Mouse (Mus musculus) G1E (cell line): ENCODE measurements around the gene Pim2. TPM values are rescaled to one million over a fixed set of nuclear protein-coding genes. Genes with fewer than 3 reads are reported as not detected.

Source experiments
- ATAC-seq: 2 replicates; pipeline ENCODE4 v1.8.0; 2016; ENCODE audit warnings: mild to moderate bottlenecking; ENCODE audit not compliant: insufficient number of reproducible peaks, poor library complexity, low FRiP score, severe bottlenecking; ENCODE audit errors: extremely low read depth
- DNase-seq: peaks from one replicate; pipeline ENCODE4 v3.0.0; 2012; ENCODE audit warnings: low spot score
- H3K27me3 ChIP-seq: 2 replicates; pipeline ENCODE4 v1.6.1; 2012; ENCODE audit warnings: mild to moderate bottlenecking, low read length, inconsistent platforms; ENCODE audit not compliant: insufficient read depth
- H3K36me3 ChIP-seq: replicated peaks from 2 replicates; pipeline ENCODE3; 2012; ENCODE audit warnings: mild to moderate bottlenecking, inconsistent platforms
- H3K4me1 ChIP-seq: 2 replicates; pipeline ENCODE4 v1.6.1; 2012; ENCODE audit warnings: low read depth, low read length, inconsistent platforms, mixed read lengths; ENCODE audit not compliant: insufficient read depth
- H3K4me3 ChIP-seq: 2 replicates; pipeline ENCODE4 v1.5.1; 2012; ENCODE audit warnings: low read depth, mild to moderate bottlenecking, inconsistent platforms, low read length, moderate library complexity, mixed read lengths
- H3K9me3 ChIP-seq: replicated peaks from 2 replicates; pipeline ENCODE4 v1.6.1; 2012; ENCODE audit warnings: inconsistent platforms
- CTCF ChIP-seq: IDR thresholded peaks from 2 replicates; pipeline ENCODE4 v1.5.1; 2012; ENCODE audit warnings: low read depth, low read length, inconsistent platforms, mixed read lengths
- GATA1 ChIP-seq: IDR thresholded peaks from 2 replicates; pipeline ENCODE4 v1.6.1; 2012; ENCODE audit warnings: borderline replicate concordance, low read length, inconsistent platforms, mixed read lengths
- GATA2 ChIP-seq: IDR thresholded peaks from 2 replicates; pipeline ENCODE4 v1.6.1; 2012; ENCODE audit warnings: low read depth, low read length, inconsistent platforms, borderline replicate concordance
- POLR2AphosphoS5 ChIP-seq: IDR thresholded peaks from 2 replicates; pipeline ENCODE4 v1.6.1; 2012; ENCODE audit warnings: low read depth, low read length, inconsistent platforms; ENCODE audit not compliant: insufficient replicate concordance
- TAL1 ChIP-seq: conservative IDR thresholded peaks from 2 replicates; pipeline ENCODE4 v1.6.1; 2012; ENCODE audit warnings: low read depth, low read length, inconsistent platforms, mixed read lengths
- polyA plus RNA-seq: library from polyadenylated mRNA; stranded (reverse); fragments of >175 nt; gene quantifications from 2 replicates; pipeline ENCODE4 v1.2.3, GENCODE M21; 2012
- total RNA-seq, 2 experiments: library from RNA; stranded (forward) in 1 of 2; stranded (reverse) in 1 of 2; fragments of 200-1000 nt in 1 of 2; fragments of >200 nt in 1 of 2; fragmentation: Nextera tagmentation in 1 of 2; gene quantifications; 2 replicates each; pipeline ENCODE4 v1.2.3; 2014 to 2017

The Pim2 gene
- total and polyA plus RNA-seq, 3 experiments = 1.8 to 23.1 (median 12.8) TPM

DNA sequence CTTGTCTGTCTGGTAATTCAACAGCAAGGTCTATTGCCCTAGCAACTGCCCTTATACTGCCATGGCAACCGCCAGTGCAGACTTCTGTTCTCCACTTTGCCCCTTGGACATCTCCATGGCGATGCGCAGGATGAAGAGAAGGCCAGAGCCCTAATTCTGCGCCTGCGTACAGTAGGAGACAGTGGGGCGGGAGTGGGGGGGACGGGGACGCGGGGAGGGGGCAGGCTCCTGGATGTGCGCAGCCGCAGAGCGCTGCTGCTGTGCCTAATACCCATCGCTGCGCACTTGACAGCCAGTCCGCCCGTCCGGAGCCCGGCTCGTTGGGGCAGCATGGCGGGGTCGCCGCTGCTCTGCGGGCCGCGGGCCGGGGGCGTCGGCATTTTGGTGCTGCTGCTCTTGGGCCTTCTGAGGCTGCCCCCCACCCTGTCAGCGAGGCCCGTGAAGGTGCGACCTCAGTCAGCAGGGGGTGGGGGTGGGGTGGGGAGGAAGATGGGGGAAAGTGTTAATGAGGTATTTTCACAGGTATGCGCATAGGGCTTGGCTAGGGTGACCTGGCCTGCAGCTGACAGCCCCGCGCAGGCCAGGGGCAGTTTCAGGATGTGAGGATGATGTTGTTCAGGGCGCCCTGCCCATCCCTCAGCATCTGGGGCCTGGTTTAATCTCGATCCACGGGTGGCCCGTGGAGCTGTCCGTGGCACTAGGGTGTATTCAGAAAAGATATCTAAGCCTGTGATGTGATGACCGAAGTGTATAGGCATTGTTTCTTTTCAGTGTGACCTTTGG, 41.7 kb downstream of the Pim2 start, which contains the start of gene Pcsk1n:
TSS of gene Pcsk1n (plus strand) at position 222 of the 783 bp plus-strand sequence.
- TF ChIP-seq TAL1 = no peak
- no peak for TF ChIP-seq CTCF
- TF ChIP-seq POLR2AphosphoS5 = no peak
- no peak for TF ChIP-seq GATA1
- TF ChIP-seq GATA2 = no peak
- no peaks in the 10 kb centered on the region for H3K36me3 ChIP-seq
- no peaks in the 10 kb centered on the region for H3K9me3 ChIP-seq
- no peak for DNase-seq
- ATAC-seq = no peak
- no peaks in the 10 kb centered on the region for H3K4me1 ChIP-seq
- no peak within 1 kb of the TSS for H3K4me3 ChIP-seq
- H3K27me3 ChIP-seq = peaks cover 39% of the 10 kb centered on the region

DNA sequence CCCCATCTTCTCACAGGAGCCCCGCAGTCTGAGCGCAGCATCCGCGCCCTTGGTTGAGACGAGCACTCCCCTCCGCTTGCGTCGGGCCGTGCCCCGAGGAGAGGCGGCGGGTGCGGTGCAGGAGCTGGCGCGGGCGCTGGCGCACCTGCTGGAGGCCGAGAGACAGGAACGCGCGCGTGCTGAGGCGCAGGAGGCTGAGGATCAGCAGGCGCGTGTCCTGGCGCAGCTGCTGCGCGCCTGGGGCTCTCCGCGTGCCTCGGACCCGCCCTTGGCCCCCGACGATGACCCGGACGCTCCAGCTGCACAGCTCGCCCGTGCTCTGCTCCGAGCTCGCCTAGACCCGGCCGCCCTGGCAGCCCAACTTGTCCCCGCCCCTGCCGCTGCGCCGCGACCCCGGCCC, 44.0 kb downstream of the Pim2 start:
- no peak for ATAC-seq
- peaks cover 46% of the 10 kb centered on the region for H3K27me3 ChIP-seq
- H3K36me3 ChIP-seq = no peaks in the 10 kb centered on the region

DNA sequence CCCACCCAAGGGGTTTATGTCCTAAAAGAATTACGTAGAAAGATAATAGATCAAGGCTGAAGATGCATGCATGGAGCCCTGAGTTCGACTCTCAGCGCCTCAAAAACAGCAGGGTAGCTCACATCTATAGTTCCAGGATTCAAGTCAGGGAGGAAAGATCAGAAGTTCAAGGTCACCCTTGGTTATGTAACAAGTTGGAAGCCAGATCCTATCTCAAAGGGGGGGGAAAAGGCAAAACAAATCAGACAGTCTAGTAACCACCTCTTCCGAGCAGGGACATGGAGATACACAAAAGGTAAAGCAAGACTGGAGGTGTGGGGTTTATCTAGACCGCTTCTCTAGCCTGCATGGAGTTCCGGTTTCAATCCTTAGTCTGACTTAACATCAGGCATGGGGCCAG, 48.2 kb downstream of the Pim2 start:
- TF ChIP-seq GATA2 (no peak), GATA1 (no peak), TAL1 (no peak), POLR2AphosphoS5 (no peak)
- no peak overlapping the region for H3K4me3 ChIP-seq
- 0 out of 2 replicates have a peak, but pooled peaks cover 4% of the 10 kb centered on the region for H3K4me1 ChIP-seq
- peaks cover 11% of the 10 kb centered on the region for H3K36me3 ChIP-seq
- ATAC-seq = no peak
- H3K9me3 ChIP-seq = no peaks in the 10 kb centered on the region
- peaks cover 48% of the 10 kb centered on the region for H3K27me3 ChIP-seq
- no peak for DNase-seq

More for the DNA sequence above, 44.0 kb downstream of the Pim2 start:
- no peak for DNase-seq
- Histone ChIP-seq H3K4me1 (no peaks in the 10 kb centered on the region), H3K9me3 (no peaks in the 10 kb centered on the region), H3K4me3 (no peak overlapping the region)
- TF ChIP-seq GATA1 (no peak), GATA2 (no peak), CTCF (no peak), POLR2AphosphoS5 (no peak), TAL1 (no peak)

DNA sequence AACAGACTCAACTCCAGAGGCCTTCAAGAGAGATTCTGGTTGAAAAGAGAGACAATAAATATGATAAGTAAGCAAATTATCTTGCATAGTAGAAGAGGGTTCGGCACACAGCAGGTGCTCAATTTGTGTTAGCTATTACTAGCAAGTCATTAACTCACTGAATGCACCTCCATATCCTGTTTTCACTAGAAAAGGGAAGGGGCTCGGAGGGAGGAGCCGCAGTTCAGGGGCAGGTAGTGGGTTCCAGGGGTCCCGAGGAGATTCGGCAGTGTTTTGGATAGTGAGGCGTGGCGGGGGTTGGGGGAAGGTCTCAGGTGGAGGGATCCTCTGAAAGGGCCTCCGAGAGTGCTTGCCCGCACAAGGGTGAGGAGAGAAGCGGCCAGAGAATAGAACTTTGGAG, 49.1 kb downstream of the Pim2 start:
- Histone ChIP-seq H3K4me3 (no peak overlapping the region), H3K9me3 (no peaks in the 10 kb centered on the region), H3K27me3 (peaks cover 43% of the 10 kb centered on the region), H3K36me3 (peaks cover 19% of the 10 kb centered on the region), H3K4me1 (0 out of 2 replicates have a peak, but pooled peaks cover 4% of the 10 kb centered on the region)
- TF ChIP-seq GATA1 (no peak), TAL1 (no peak), POLR2AphosphoS5 (no peak), GATA2 (no peak), CTCF (no peak)
- DNase-seq (no peak), ATAC-seq (no peak)

DNA sequence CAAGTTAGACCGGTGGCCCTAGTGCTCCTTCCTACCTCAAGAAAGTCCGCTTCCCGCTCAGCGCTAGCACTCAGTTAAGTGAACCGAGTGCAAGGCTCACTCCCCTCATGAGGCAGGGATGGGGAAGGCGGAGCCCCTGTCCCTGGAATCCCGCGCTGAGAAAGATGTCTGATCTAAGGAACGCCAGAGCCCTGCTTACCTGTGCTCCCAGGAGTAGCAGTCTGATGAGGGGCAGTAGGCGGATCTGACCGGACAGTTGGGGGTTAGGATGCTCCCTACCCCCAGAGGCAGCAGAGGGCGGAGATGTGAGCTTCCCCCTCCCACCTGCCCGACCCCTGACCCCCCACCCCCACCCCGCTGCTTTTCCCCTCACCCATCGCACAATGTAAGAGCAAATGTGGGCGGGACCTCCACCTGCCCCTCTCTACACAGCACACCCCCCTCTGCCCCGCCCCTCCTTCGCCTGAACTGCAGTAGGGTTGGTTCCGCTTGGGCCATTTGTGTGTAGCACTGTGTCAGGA, 50.3 kb downstream of the Pim2 start, which contains the start of gene Eras:
TSS of gene Eras (minus strand) at position 338 of the 521 bp plus-strand sequence.
- Histone ChIP-seq H3K4me3 (no peak within 1 kb of the TSS), H3K36me3 (peaks cover 25% of the 10 kb centered on the region), H3K9me3 (no peaks in the 10 kb centered on the region), H3K27me3 (peaks cover 31% of the 10 kb centered on the region), H3K4me1 (0 out of 2 replicates have a peak, but pooled peaks cover 4% of the 10 kb centered on the region)
- TF ChIP-seq CTCF = no peak
- no peak for TF ChIP-seq POLR2AphosphoS5
- no peak for TF ChIP-seq TAL1
- no peak for TF ChIP-seq GATA2
- TF ChIP-seq GATA1 = no peak
- ATAC-seq (no peak), DNase-seq (no peak)

Other genes with a start within 250 kb of the Pim2 start
Only the 20 nearest of the 25 such genes appear.
- 59.1 and 66.0 TPM in 2 replicates for gene Gpkow, start 181.1 kb upstream of the Pim2 start, total RNA-seq (2014; fragmentation: Nextera tagmentation)
- 21.6 and 25.5 TPM in 2 replicates for gene Gpkow, start 181.1 kb upstream of the Pim2 start, total RNA-seq (2017)
- 6.4 and 11.4 TPM in 2 replicates for gene Gpkow, start 181.1 kb upstream of the Pim2 start, polyA plus RNA-seq
- 25.1 and 36.1 TPM in 2 replicates for gene Wdr45, start 163.9 kb upstream of the Pim2 start, total RNA-seq (2014; fragmentation: Nextera tagmentation)
- gene Wdr45, start 163.9 kb upstream of the Pim2 start, total RNA-seq (2017) = 27.9 and 30.8 TPM in 2 replicates
- 10.8 and 11.4 TPM in 2 replicates for gene Wdr45, start 163.9 kb upstream of the Pim2 start, polyA plus RNA-seq
- gene Gm45208, start 156.0 kb upstream of the Pim2 start, total RNA-seq (2014; fragmentation: Nextera tagmentation) = not detected in 2 replicates
- 0.44 TPM in 1 of 2 replicates, not detected in the other for gene Gm45208, start 156.0 kb upstream of the Pim2 start, total RNA-seq (2017)
- gene Gm45208, start 156.0 kb upstream of the Pim2 start, polyA plus RNA-seq = 1.1 and 2.0 TPM in 2 replicates
- 22.6 and 34.0 TPM in 2 replicates for gene Praf2, start 149.8 kb upstream of the Pim2 start, total RNA-seq (2014; fragmentation: Nextera tagmentation)
- gene Praf2, start 149.8 kb upstream of the Pim2 start, total RNA-seq (2017) = 5.0 and 5.7 TPM in 2 replicates
- 10.8 and 12.0 TPM in 2 replicates for gene Praf2, start 149.8 kb upstream of the Pim2 start, polyA plus RNA-seq
- gene Ccdc120, start 127.4 kb upstream of the Pim2 start, total RNA-seq (2014; fragmentation: Nextera tagmentation) = 1.4 and 2.3 TPM in 2 replicates
- gene Ccdc120, start 127.4 kb upstream of the Pim2 start, total RNA-seq (2017) = 0.70 and 0.76 TPM in 2 replicates
- 10.2 and 12.2 TPM in 2 replicates for gene Ccdc120, start 127.4 kb upstream of the Pim2 start, polyA plus RNA-seq
- 78.7 and 81.0 TPM in 2 replicates for gene Tfe3, start 115.7 kb upstream of the Pim2 start, total RNA-seq (2014; fragmentation: Nextera tagmentation)
- gene Tfe3, start 115.7 kb upstream of the Pim2 start, total RNA-seq (2017) = 14.1 and 17.0 TPM in 2 replicates
- gene Tfe3, start 115.7 kb upstream of the Pim2 start, polyA plus RNA-seq = 51.8 and 65.1 TPM in 2 replicates
- gene Gripap1, start 88.5 kb upstream of the Pim2 start, total RNA-seq (2014; fragmentation: Nextera tagmentation) = 77.0 and 116 TPM in 2 replicates
- 45.7 and 53.8 TPM in 2 replicates for gene Gripap1, start 88.5 kb upstream of the Pim2 start, total RNA-seq (2017)
- 24.6 and 30.6 TPM in 2 replicates for gene Gripap1, start 88.5 kb upstream of the Pim2 start, polyA plus RNA-seq
- 1.1 and 4.1 TPM in 2 replicates for gene Kcnd1, start 56.0 kb upstream of the Pim2 start, total RNA-seq (2014; fragmentation: Nextera tagmentation)
- 0.23 and 0.27 TPM in 2 replicates for gene Kcnd1, start 56.0 kb upstream of the Pim2 start, total RNA-seq (2017)
- 0.28 and 0.41 TPM in 2 replicates for gene Kcnd1, start 56.0 kb upstream of the Pim2 start, polyA plus RNA-seq
- gene Otud5, start 36.9 kb upstream of the Pim2 start, total RNA-seq (2014; fragmentation: Nextera tagmentation) = 68.1 and 71.8 TPM in 2 replicates
- gene Otud5, start 36.9 kb upstream of the Pim2 start, total RNA-seq (2017) = 53.3 and 53.7 TPM in 2 replicates
- gene Otud5, start 36.9 kb upstream of the Pim2 start, polyA plus RNA-seq = 84.0 and 86.5 TPM in 2 replicates
- gene Slc35a2, start 5.8 kb downstream of the Pim2 start, total RNA-seq (2014; fragmentation: Nextera tagmentation) = 9.6 and 13.5 TPM in 2 replicates
- gene Slc35a2, start 5.8 kb downstream of the Pim2 start, total RNA-seq (2017) = 34.0 and 39.4 TPM in 2 replicates
- 75.8 and 107 TPM in 2 replicates for gene Slc35a2, start 5.8 kb downstream of the Pim2 start, polyA plus RNA-seq
- 50.0 and 64.3 TPM in 2 replicates for gene Pqbp1, start 21.0 kb downstream of the Pim2 start, total RNA-seq (2014; fragmentation: Nextera tagmentation)
- 146 and 162 TPM in 2 replicates for gene Pqbp1, start 21.0 kb downstream of the Pim2 start, total RNA-seq (2017)
- 152 and 167 TPM in 2 replicates for gene Pqbp1, start 21.0 kb downstream of the Pim2 start, polyA plus RNA-seq
- gene Timm17b, start 21.1 kb downstream of the Pim2 start, total RNA-seq (2014; fragmentation: Nextera tagmentation) = 195 and 197 TPM in 2 replicates
- 72.9 and 78.8 TPM in 2 replicates for gene Timm17b, start 21.1 kb downstream of the Pim2 start, total RNA-seq (2017)
- 122 and 139 TPM in 2 replicates for gene Timm17b, start 21.1 kb downstream of the Pim2 start, polyA plus RNA-seq
- not detected in 2 replicates for gene Gm10491, start 29.6 kb downstream of the Pim2 start, total RNA-seq (2014; fragmentation: Nextera tagmentation)
- gene Gm10491, start 29.6 kb downstream of the Pim2 start, total RNA-seq (2017) = not detected in 2 replicates
- not detected in 2 replicates for gene Gm10491, start 29.6 kb downstream of the Pim2 start, polyA plus RNA-seq
- not detected in 2 replicates for gene Gm10490, start 31.3 kb downstream of the Pim2 start, total RNA-seq (2014; fragmentation: Nextera tagmentation)
- gene Gm10490, start 31.3 kb downstream of the Pim2 start, total RNA-seq (2017) = 1.5 TPM in 1 of 2 replicates, not detected in the other
- not detected in 2 replicates for gene Gm10490, start 31.3 kb downstream of the Pim2 start, polyA plus RNA-seq
- not detected in 2 replicates for gene Pcsk1n, start 41.6 kb downstream of the Pim2 start, total RNA-seq (2014; fragmentation: Nextera tagmentation)
- not detected in 2 replicates for gene Pcsk1n, start 41.6 kb downstream of the Pim2 start, total RNA-seq (2017)
- not detected in 2 replicates for gene Pcsk1n, start 41.6 kb downstream of the Pim2 start, polyA plus RNA-seq
- gene Eras, start 50.3 kb downstream of the Pim2 start, total RNA-seq (2014; fragmentation: Nextera tagmentation) = not detected in 2 replicates
- not detected in 2 replicates for gene Eras, start 50.3 kb downstream of the Pim2 start, total RNA-seq (2017)
- gene Eras, start 50.3 kb downstream of the Pim2 start, polyA plus RNA-seq = not detected in 2 replicates
- 14.5 and 17.2 TPM in 2 replicates for gene Hdac6, start 69.6 kb downstream of the Pim2 start, total RNA-seq (2014; fragmentation: Nextera tagmentation)
- gene Hdac6, start 69.6 kb downstream of the Pim2 start, total RNA-seq (2017) = 5.5 and 8.9 TPM in 2 replicates
- gene Hdac6, start 69.6 kb downstream of the Pim2 start, polyA plus RNA-seq = 6.0 and 6.5 TPM in 2 replicates
- 93.3 and 105 TPM in 2 replicates for gene Gata1, start 99.8 kb downstream of the Pim2 start, total RNA-seq (2014; fragmentation: Nextera tagmentation)
- 38.1 and 41.0 TPM in 2 replicates for gene Gata1, start 99.8 kb downstream of the Pim2 start, total RNA-seq (2017)
- gene Gata1, start 99.8 kb downstream of the Pim2 start, polyA plus RNA-seq = 46.2 and 48.8 TPM in 2 replicates
- gene Glod5, start 140.2 kb downstream of the Pim2 start, total RNA-seq (2014; fragmentation: Nextera tagmentation) = not detected in 2 replicates
- gene Glod5, start 140.2 kb downstream of the Pim2 start, total RNA-seq (2017) = not detected in 2 replicates
- gene Glod5, start 140.2 kb downstream of the Pim2 start, polyA plus RNA-seq = not detected in 2 replicates
- 64.5 and 66.6 TPM in 2 replicates for gene Suv39h1, start 196.5 kb downstream of the Pim2 start, total RNA-seq (2014; fragmentation: Nextera tagmentation)
- 69.7 and 70.5 TPM in 2 replicates for gene Suv39h1, start 196.5 kb downstream of the Pim2 start, total RNA-seq (2017)
- gene Suv39h1, start 196.5 kb downstream of the Pim2 start, polyA plus RNA-seq = 15.0 and 23.6 TPM in 2 replicates